Mouse (Mus musculus): ENCODE measurements at regions not wholly inside any gene's neighbourhood (a gene's known extent, or its start where the extent isn't known, plus 50 kb on each side); places are given as distances from the start of the nearest gene placed in this dataset.

- TF ChIP-seq CTCF (IDR thresholded peaks at IDR 0.05; ENCODE audit: insufficient read depth, low read depth, low read length) = no peak
- TF ChIP-seq POLR2A (IDR thresholded peaks at IDR 0.05; ENCODE audit: insufficient read depth, low read depth, low read length) = no peak
These were observed 112.6 kb upstream of the Slc44a1 start for GRCm38 (mm10) chr4:53327382-53328165.

Measured in olfactory bulb, adult 2 months (tissue).